Mouse (Mus musculus): ENCODE data around the gene Sidt1. TPM values are rescaled to one million over a fixed set of nuclear protein-coding genes. Genes with fewer than 3 reads are reported as not detected.
"Not testable (repeated sequence)": the region's sequence is repeated elsewhere in the genome, so short reads cannot be mapped to it uniquely, and the experiment has no call there.

The Sidt1 gene
- total RNA-seq, 2 experiments from 2014 or later = 0.18 to 0.30 TPM

DNA sequence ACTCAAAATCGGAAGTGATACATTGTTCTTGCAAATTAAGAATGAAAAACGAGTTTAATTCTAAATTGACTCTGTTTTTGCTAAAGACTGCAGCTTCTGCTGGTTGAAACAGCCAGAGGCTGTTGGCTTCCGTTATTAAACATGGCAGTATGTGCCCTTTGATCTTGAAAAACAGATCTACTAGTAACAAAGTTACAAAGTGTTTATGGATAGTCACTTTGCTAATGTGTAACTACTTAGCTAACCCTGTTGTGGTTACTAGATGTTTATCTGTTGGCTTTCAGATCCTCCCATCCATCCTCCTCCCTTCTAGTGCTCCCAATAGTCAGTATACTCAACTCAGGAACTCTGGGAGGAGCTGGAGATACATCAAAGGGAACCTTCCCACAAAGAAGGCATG, 27.4 kb downstream of the Sidt1 start:
- intact Hi-C loops (cut with DNase I) = no loop called here
- no peak for DNase-seq

DNA sequence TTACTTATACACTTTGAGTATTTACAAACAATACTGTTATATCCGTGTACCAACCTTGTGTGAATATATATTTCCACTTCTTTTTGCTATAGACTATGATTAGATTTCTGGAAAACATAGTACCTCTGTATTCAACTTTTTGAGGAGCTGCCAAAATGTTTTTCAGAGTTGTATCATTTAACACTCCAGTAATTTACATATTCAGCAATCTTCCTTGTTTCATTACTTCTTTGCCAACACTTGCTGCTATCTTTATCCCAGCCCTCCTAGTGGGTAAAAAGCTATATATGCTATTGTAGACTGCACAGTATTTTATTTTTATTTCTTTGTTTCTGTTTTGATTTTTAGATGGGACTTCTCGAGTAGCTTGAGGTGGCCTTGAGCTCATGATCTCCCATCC, 29.2 kb downstream of the Sidt1 start:
- DNase-seq = no peak
- intact Hi-C loops (cut with DNase I) = no loop called here

DNA sequence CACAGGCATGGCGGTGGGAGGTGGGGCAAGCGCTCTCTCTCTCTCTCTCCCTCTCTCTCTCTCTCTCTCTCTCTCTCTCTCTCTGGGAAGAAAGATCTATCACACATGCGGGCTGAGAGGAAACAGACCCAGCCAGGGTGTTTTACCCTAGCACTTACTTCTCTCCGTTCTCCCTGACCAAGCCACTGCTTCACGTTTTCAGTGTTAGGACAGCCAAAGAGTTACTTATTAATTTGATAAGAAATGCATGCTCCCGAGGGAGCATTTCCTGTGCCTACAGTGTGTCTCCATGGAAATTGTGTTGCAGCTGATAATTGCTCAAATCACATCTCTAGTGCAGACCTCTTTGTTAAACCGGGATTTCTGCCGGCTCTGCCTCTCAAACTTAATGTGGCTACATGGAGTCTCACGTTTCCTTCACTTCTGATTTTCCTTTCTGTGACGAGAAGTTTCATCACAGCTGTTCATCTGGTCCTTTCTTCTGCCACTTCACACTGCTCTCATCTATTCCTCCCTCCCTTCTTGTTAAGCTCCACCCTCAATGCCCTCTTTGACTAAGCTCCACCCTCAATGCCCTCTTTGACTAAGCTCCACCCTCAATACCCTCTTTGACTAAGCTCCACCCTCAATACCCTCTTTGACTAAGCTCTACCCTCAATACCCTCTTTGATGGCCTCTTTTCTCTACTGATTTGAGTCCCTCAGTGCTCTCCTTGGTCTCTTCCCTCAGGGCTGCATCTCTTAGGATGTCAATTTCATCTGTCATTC, 30.7 kb downstream of the Sidt1 start:
- intact Hi-C loops (cut with DNase I) = no loop called here
- no peak for DNase-seq

DNA sequence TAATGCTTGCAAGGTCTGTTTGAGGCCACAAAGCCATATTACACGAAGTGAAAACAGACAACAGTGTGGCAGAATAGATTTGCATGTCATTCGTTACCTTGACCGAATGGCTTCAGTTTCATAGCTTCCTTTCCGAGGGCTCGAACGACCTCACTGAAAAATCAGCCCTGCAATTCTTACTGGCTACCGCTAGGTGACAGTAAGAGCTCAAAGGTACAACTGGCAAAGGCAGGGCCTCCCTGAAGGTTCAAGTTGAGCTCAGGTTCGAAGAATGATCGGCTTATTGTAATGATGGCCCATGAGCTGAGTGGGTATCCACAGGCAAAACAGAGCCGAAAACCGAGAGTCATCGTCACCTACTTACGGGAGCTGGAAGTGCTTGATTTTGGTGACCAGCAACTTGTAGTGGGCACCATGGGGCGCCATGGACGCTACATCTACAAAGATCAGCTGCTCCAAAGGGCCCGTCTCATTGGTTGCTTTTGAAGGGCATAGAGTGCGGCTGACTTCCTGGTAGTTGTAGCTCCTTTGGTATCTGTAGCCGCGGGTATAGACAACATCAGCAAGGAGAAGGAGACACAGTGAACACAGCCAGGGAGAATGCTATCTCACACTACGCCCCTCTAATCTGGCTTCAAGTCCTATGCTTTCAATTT, 33.4 kb downstream of the Sidt1 start:
- no peak for DNase-seq
- intact Hi-C loops (cut with DNase I) = loop anchor here (5.0 kb wide), 1 partner anchor 58 kb away; no protein-coding TSS in a partner anchor

DNA sequence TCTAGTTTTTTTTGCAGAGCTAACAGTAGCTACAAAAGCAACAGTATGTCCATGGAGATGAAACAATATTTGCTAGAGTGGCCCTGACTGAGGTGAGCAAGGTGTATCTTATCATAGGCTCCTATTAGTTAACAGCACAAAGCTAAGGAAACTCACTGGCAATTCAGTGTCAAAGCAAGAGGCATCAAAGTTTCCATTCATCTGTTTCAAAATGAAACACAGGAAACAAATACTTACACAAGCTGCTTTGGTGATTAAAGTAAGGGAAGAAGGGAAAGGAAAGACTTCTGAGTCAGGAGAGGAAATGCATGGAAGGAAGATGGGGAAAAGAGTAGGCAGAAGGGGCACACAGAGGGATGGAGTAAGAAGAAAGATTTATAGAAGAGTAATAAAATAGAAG, 39.0 kb downstream of the Sidt1 start:
- intact Hi-C loops (cut with DNase I) = no loop called here
- DNase-seq = no peak

DNA sequence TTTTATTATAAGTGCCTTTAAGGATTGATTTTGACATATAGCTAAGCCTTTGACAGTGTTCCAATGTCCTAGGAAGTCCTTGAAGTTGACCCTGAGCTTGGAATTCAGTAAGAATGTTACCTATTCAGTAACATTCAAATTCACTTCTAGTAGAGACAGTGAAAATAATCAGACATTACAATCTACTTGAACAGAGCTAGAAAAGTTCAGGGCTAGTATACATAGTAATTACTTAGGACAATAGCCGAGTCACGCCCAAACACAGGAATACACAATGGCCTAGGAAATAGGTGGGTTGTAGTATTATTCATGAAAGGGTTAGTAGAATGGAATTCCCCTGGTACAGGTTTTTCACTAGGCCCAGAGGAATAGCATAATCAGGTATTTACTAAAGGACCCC, 40.3 kb downstream of the Sidt1 start:
- intact Hi-C loops (cut with DNase I); DNase-seq: not testable (repeated sequence)

DNA sequence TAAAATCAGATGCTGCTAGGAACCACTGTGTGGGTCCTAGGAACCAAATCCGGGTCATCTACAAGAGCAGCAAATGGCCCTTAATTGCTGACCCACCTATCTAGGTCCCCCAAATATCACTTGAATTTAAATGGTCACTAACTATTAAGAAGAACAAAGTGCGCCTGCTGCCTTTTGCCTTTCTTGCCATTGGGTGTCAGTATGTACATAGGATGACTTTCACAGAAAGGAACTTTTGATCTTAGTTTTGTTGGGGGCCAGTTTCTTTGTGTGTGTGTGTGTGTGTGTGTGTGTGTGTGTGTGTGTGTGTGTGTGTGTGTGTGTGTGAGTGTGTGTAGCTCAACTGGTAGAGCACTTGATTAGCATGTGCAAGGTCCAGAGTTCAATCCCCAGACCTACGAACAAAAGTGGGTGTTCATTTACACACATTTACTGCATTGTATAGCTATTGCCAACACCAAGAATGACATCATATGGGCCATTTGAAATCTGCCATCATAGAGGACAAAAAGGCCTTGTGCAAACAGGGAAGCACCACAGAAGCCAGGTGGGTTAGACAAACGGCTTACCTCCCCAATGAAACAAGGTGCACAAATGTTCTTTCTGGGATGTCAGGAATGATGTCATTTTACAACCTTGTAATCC, 43.9 kb downstream of the Sidt1 start:
- no peak for DNase-seq
- intact Hi-C loops (cut with DNase I) = no loop called here

DNA sequence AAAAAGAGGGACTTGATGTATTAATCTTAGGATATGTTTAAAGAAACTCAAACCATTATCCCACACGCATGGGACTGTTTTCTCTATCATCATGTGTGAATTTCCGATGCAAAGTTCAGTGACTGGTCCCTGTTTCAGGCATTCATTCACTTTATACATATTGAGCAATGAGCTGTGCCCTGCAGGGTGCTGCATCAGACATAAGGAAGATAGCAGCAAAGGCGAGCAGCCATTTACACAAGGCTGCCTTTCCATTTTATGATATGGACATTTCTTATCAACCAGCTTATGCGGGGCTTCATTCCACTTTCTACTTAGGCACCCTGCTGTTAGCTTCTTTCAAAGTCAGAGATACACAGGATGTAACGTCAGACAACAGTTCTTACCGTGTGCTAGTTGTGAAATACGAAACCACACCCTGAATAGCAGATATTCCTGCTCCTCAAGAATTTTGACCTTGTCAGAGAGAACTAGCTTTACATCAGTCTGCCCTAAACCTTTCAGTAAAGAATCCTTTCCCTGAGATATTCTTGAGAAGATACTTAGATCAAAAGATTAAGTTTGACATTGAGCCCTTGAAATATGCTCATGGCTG, 45.5 kb downstream of the Sidt1 start:
- DNase-seq = no peak
- intact Hi-C loops (cut with DNase I) = no loop called here

DNA sequence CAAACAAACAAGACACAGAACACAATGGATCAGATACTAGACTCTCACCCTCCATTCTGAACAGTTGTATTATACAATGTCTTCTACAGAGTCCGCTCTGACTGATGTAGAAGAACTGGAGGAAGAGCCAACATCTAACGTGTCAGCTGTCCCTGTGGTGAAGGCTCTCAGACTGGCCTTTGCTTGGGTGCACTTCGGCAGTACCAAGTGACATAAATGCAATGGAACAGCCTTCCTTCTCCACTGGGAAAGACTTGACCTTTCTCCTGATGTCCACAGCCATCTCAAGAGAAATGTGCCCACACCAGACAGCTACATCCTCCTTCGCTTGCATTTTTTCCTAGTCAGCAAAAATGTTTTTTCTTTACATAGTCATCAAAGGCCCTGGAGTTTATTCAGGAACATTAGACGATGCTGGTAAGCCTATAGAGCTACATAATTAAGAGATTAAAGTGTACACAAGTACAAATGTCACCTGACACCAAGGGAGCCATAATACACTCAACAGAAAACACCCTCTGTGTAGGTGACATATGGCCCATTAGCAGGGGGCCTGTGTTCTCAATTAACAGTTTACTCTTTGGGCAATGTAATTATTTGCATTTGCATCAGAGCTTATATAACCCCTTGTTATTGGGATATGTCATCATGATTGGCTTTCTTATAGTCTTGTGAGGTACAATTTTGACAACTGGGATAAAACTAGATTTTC, 50.2 kb downstream of the Sidt1 start:
- DNase-seq = no peak
- intact Hi-C loops (cut with DNase I) = no loop called here

DNA sequence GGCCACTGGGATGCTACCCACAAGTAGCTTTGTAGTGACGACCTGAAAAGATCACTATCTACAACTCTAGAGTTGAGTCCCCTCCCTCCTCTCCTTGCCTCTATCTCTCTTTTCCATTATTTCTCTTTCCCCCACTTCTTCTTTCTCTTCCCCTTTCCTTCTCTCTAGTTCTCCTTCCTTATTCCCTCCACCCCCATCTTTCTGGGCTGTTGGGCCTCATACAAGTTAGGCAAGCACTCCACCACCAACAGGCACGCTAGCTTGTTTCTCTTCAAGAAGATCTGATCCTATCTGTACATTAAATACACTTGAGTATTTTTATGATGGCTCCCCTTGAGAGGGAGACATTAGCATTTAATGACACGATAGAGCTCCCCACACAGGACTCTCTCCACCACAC, 51.0 kb downstream of the Sidt1 start:
- intact Hi-C loops (cut with DNase I) = no loop called here
- no peak for DNase-seq

DNA sequence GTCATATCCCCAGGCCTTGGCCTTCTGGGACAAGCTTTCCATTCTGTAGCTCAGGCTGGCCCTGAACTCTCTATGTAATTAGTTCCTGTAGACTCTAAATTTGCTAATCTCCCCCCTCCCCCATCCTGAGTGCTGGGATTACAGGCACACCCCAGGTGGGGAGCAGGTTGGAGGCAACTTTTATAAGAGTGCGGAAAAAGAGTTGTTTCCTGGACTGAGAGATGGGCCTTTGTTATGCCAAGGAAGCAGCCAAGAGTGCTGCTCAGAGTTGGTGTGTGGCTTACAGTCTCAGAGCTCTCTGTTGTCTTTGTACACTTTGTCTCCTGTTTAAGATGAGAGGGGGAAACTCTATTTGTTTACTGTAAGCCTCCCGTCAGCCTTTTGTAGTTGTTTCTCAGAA, 52.2 kb downstream of the Sidt1 start:
- no peak for DNase-seq
- intact Hi-C loops (cut with DNase I) = no loop called here

DNA sequence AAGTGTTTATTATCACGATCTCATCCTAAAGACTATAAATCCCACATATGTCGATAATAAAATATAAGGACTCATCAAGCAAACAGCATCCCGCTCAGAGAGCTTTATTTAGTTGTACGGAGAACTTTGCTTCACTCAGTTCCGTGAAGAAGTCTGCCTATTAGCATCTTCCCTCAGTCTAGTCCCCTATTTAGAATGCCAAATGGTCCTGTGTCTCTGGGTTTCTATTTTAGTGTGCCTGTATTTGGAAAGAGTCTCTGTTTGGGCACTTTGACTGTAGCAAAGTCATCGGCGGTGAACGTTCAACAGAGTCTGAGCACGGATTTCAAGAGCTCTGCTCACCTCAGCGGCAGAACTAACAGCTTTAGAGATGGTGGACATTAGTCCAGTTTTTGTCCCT, 55.8 kb downstream of the Sidt1 start:
- no peak for DNase-seq
- intact Hi-C loops (cut with DNase I) = no loop called here

DNA sequence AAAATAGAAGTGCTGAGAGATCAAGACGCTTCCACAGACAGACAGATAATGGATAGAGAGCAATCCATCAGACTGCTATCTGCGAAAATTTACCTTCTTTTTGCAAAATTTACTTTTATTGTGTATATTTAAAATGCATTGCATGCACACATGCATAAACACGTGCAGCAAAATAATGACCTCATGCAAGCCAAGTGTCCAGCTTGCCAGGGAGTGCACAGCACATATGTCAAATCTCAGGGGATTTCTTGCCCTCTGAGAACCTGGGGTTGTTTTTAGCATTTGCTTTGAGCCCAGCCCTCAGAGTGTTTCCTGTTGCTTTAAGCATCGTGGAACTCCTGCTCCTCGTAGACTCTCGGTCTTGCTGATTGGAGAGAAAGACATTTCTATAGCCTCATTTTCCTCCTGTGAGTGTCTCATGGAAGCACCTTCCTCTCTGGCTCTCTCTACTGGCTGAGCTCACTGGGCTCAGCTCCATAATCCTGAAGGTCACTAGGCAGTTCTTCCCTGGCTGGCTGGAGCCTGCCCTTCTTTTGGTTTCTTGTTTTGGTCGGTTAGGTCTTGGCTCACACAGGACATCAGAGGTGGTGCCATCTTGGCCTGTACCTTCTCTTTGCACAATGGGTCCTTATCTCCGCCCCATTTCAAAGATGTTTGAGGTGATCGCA, 61.5 kb downstream of the Sidt1 start:
- intact Hi-C loops (cut with DNase I) = no loop called here
- no peak for DNase-seq

DNA sequence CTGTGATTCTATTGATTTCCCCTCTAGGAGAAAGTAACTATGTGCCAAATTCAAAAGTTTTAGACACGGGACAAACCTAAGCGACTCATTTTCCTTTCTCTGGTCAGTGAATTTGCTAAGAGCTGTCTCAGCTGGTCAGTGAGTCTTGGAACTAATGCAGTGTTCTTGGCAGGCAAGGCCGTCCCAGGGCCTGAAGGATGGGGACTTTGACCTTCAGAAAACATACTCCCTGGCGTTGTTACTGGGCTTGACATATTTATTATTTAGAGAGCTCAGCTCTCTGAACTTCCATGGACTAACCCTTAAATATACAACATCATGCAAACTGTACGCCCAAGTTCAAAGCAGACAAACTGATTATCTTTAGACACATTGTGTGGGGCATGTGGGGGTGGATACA, 62.4 kb downstream of the Sidt1 start:
- intact Hi-C loops (cut with DNase I) = no loop called here
- DNase-seq = no peak

DNA sequence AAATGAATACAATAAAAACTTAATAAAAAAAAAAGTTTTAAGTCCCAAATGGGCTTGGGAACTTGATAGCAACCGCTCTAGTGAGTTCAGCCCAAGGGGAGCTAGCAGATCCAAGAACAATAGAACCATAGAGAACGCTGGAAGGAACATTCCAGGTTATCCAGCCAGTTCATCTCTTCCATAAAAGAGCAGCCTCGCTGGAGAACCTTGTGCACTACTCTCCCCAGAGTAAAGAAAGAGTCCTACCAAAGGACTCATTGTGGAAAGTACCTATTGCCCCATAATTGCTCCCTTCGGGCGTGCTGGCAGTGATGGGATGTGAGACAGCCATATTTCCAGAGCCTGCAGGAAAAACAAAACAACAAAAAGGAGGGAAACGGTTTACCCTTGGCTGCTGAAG, 63.4 kb downstream of the Sidt1 start:
- intact Hi-C loops (cut with DNase I) = no loop called here
- DNase-seq = no peak

DNA sequence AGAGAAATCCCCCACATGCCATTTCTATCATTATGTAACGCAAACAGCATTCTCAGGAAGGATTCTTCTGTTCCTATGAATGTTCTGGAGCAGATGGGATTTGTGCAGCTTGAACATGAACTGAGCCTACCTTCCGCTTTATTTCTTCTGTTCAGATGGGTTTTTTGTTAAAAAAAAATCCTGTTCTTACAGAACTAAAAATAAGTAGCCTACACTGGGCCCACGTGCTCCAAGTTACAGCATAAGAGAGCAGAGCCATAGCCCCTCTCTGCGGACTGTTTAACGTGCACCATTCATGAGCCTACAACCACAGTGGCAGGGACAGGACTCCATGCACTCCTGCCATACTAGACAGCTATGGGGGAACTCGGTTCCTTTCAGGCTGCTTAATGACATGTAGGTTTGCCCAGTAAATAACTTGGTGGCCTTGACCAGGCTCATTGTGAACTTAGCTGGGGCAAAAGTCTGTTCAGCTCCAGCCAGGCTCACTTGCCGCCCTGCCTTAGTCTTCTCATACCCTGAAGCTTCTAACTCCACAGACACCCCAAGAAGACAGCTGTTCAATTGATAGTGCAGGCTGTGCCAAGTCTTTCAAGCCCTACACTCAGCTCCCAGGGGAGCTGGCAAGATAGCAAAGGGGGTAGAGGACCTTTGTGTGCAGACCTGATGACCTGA, 64.3 kb downstream of the Sidt1 start:
- DNase-seq = no peak

DNA sequence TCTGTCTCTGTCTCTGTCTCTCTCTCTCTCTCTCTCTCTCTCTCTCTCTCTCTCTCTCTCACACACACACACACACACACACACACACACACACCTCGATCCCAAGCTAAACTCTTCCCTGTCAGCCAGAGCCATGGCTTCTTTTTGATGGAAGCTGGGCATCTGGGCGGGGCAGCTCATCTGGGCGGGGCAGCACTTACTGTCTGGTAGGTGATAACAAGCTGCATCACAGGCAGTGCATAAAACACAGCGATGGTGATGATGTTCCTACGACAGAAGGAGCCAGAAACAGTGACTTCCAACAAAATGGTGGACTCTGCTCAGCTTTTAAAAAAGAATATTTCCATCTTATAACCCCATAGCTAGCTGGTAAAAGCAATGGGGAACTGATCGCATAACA, 67.4 kb downstream of the Sidt1 start:
- intact Hi-C loops (cut with DNase I) = no loop called here
- no peak for DNase-seq

More for the DNA sequence above, 64.3 kb downstream of the Sidt1 start:
- intact Hi-C loops (cut with DNase I) = no loop called here

DNA sequence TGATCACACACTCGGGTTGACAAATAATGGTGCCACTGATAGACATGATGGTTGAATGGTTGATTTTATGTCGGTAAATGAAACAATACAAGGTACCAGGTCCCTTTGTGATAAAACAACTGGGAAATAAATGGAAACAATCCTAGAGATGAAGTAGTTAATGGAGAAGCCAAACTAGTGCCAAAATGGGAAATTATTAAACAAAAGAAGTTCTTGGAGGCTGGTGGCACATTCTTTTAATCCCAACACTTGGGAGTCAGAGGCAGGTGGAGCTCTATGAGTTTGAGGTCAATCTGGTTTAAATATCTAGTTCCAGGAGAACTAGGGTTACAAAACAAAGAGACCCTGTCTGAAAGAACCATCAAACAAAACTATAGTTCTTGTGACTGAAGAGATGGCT, 68.1 kb downstream of the Sidt1 start:
- DNase-seq = no peak
- intact Hi-C loops (cut with DNase I) = no loop called here

DNA sequence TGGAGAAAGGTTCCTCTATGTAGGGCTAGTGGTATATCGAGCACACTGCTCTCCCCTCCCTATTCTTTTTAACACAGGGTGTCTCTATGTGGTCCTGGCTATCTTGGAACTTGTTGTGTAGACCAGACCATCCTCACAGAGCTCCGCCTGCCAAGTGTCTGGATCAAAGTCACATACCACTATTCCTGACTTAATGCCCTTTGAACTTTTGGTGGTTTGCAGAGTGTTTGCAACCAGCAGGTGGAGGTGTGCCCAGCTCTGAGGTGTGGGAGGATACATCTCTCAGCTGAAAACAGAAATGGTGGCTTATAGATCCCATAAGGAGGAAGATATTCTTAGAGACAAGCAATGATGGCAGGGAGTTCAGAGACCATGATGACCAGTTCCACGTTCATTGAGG, 75.5 kb downstream of the Sidt1 start:
- DNase-seq = no peak
- intact Hi-C loops (cut with DNase I) = no loop called here

DNA sequence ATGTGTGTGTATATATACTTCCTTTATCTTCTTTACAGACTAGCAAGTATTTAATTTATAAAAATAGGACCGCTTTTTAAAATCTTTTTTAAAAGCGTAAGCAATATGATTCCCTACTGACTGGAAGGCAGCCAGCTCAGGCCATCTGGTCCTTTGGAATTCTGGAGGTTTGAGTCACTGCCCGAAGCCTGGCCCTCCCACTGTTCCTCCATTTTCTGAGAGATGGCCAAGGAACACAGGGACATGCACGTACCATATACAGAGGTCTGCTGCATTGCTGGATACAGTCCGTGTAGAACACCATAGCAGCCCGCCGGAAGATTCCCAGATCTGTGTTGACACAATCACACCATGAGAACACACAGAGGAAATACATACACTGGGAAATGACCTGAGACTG, 78.3 kb downstream of the Sidt1 start:
- peak in 1 of 2 experiments; percentile 59 for DNase-seq
- intact Hi-C loops (cut with DNase I) = no loop called here
